Mouse (Mus musculus) E14TG2a.4 (cell line): Measurements from ENCODE around the gene Hoxd8.

Experiments used
- H3K27me3 ChIP-seq: 2 replicates; pipeline ENCODE4 v1.6.1; 2014; ENCODE audit warnings: low read length, control low read depth; ENCODE audit not compliant: insufficient read depth
- H3K36me3 ChIP-seq: 2 replicates; pipeline ENCODE4 v1.6.1; 2014; ENCODE audit warnings: low read length, control low read depth; ENCODE audit not compliant: insufficient read depth
- H3K4me1 ChIP-seq: replicated peaks from 2 replicates; pipeline ENCODE4 v1.6.1; 2014; ENCODE audit warnings: low read depth, low read length, control low read depth
- H3K4me3 ChIP-seq: replicated peaks from 2 replicates; pipeline ENCODE4 v1.5.1; 2014; ENCODE audit warnings: mild to moderate bottlenecking, low read length
- H3K9me3 ChIP-seq: 2 replicates; pipeline ENCODE4 v1.6.1; 2014; ENCODE audit warnings: low read length, control low read depth
- CTCF ChIP-seq: conservative IDR thresholded peaks from 2 replicates; pipeline ENCODE4 v1.5.1; 2014; ENCODE audit warnings: low read length
- NANOG ChIP-seq: IDR thresholded peaks from 2 replicates; pipeline ENCODE4 v1.6.1; 2014; ENCODE audit warnings: borderline replicate concordance, low read length, mixed read lengths
- POU5F1 ChIP-seq: IDR thresholded peaks from 2 replicates; pipeline ENCODE4 v1.6.1; 2014; ENCODE audit warnings: low read length, borderline replicate concordance

The Hoxd8 gene

DNA sequence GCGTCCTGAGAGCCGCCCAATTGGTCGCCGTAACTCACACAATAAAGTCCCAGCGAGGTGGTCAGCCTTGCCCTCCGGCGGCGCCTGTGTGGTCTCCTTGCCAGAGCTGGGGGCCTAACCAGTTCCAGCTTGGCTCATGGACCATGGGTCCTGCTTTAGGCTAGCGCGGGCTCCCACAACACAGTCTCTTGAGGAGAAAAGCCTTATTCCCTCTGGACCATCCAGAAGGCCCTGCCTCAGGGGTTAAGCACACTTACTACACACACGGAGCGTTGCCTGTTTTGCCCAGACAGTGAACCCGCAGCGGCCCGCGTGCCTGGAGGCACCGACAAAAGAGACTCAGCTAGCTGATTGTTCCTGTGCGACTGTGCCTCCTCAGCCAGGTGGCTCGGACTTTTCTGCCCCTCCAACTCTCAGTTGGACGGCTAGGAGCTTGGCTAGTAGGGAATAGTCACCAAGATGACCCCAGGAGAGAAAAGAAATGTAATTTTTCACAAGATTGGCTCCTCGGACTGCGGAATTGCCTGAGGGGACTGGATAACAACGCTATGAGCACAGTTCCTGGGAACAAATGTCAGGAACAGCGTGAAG lies 30.5 kb upstream of the Hoxd8 start:
- Histone ChIP-seq H3K9me3 (peaks cover 17% of the 10 kb centered on the region), H3K4me3 (no peak overlapping the region), H3K36me3 (no peaks in the 10 kb centered on the region), H3K4me1 (peaks cover 44% of the 10 kb centered on the region), H3K27me3 (peaks cover 98% of the 10 kb centered on the region)
- TF ChIP-seq CTCF = no peak
- TF ChIP-seq NANOG = no peak
- no peak for TF ChIP-seq POU5F1

DNA sequence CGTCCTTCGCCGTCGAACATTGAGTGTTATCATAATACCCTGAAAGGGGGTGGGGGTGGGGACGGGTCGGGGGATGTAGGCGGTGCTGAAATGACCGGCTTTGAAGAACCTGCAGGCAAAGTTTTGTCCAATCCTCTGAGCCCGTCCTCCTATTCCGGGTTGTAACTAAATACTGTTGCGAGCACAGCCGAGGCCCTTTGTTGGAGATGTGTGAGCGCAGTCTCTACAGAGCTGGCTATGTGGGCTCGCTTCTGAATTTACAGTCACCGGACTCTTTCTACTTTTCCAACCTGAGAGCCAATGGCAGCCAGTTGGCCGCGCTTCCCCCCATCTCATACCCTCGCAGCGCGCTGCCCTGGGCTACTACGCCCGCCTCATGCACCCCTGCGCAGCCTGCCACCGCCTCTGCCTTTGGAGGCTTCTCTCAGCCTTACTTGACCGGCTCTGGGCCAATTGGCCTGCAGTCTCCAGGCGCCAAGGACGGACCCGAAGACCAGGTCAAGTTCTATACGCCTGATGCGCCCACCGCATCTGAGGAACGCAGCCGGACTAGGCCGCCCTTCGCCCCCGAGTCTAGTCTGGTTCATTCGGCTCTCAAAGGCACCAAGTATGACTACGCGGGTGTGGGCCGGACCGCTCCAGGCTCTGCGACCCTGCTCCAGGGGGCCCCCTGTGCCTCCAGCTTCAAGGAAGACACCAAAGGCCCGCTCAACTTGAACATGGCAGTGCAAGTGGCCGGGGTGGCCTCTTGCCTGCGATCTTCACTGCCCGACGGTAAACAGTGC lies 29.3 kb upstream of the Hoxd8 start, which contains the start of gene Hoxd12:
Gene Hoxd12 (plus strand): TSS at position 133 of the 785 bp plus-strand sequence.
- peaks cover 17% of the 10 kb centered on the region for H3K9me3 ChIP-seq
- H3K4me1 ChIP-seq = peaks cover 46% of the 10 kb centered on the region
- TF ChIP-seq NANOG (no peak), CTCF (no peak), POU5F1 (no peak)
- H3K4me3 ChIP-seq = peak within 1 kb of the TSS; percentile 54
- peaks cover 98% of the 10 kb centered on the region for H3K27me3 ChIP-seq
- H3K36me3 ChIP-seq = no peaks in the 10 kb centered on the region

DNA sequence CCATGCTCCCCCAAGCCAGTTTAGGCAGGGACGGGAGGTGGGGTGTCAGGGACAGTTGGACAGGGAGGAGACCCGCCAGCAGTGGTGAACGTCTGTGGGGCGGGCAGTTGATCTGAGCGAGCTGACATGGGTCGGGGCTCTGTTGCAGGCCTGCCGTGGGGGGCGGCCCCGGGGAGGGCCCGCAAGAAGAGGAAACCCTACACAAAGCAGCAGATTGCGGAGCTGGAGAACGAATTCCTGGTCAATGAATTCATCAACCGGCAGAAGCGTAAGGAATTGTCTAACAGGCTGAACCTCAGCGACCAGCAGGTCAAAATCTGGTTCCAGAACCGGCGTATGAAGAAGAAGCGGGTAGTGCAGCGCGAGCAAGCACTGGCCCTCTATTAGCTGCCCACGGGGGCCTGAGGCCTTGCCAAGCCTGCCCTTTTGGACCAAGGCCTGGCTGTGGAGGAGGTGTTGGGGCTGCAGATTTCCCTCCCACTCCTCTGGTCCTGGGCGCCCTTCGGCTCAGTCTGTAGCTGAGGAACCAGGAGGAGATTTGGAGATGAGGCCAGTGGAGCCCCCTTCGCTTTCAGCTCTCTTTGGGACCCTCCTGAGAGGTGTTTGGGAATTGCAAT lies 28.6 kb upstream of the Hoxd8 start:
- no peaks in the 10 kb centered on the region for H3K36me3 ChIP-seq
- TF ChIP-seq CTCF (no peak), NANOG (no peak), POU5F1 (no peak)
- peaks cover 99% of the 10 kb centered on the region for H3K27me3 ChIP-seq
- peaks cover 17% of the 10 kb centered on the region for H3K9me3 ChIP-seq
- peak overlapping the region; percentile 54 for H3K4me3 ChIP-seq
- peaks cover 52% of the 10 kb centered on the region for H3K4me1 ChIP-seq

DNA sequence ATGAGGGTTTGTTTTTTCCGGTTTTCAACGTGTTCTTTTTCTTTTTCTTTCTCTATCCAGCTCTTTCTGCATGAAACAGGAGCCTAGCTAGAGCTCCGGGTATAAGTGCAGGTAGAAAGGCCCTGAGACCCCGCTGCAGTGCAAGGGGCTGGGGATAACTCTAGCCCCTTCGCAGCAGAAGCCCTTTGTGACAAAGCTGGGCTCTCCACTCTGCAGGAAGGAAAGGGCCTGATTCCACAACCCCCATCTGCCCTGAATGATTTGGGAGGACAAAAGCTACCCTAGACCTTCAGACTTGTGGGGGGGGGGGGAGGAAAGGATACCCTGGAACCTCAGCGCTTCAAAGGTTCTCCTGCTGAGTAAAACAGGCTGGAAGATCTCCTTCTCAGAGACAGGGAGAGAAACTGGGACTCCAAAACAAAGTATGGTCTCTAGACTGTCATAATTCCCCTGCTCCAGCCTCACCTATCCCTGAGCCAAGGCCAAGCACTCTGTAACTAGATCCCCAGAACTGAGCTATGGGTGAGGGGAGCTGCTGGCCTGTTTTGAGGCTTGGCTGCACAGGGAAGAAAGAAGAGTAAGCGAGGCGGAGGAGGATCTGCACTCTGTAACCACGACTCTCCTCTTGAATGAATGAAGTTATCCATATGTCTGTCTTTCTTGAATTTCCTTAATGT lies 27.9 kb upstream of the Hoxd8 start:
- H3K9me3 ChIP-seq = peaks cover 17% of the 10 kb centered on the region
- TF ChIP-seq POU5F1 (no peak), NANOG (no peak), CTCF (no peak)
- H3K4me1 ChIP-seq = peaks cover 58% of the 10 kb centered on the region
- no peaks in the 10 kb centered on the region for H3K36me3 ChIP-seq
- no peak overlapping the region for H3K4me3 ChIP-seq
- peaks cover 99% of the 10 kb centered on the region for H3K27me3 ChIP-seq

DNA sequence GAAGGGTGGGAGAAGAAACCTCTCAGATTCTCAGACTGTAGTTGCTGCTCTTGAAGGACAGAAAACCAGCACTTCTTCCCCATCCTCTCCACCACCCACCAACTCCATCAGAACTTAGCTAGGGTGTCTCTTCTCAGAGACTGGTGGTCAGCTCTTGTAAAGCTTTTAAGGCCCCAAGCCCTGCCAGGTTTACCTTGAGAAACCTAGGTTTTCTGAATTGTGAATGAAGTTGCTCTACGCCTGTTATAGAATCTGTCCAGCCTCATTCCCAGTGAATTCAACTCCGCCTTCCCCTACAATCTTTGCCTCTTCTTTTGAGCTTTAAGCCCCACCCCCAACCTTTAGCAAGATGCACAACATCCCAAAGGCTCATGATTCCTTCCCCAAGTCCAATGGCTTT lies 27.3 kb upstream of the Hoxd8 start:
- no peak overlapping the region for H3K4me3 ChIP-seq
- TF ChIP-seq CTCF = no peak
- no peak for TF ChIP-seq POU5F1
- TF ChIP-seq NANOG = no peak
- peaks cover 55% of the 10 kb centered on the region for H3K4me1 ChIP-seq
- peaks cover 99% of the 10 kb centered on the region for H3K27me3 ChIP-seq
- H3K9me3 ChIP-seq = peaks cover 17% of the 10 kb centered on the region
- H3K36me3 ChIP-seq = no peaks in the 10 kb centered on the region

DNA sequence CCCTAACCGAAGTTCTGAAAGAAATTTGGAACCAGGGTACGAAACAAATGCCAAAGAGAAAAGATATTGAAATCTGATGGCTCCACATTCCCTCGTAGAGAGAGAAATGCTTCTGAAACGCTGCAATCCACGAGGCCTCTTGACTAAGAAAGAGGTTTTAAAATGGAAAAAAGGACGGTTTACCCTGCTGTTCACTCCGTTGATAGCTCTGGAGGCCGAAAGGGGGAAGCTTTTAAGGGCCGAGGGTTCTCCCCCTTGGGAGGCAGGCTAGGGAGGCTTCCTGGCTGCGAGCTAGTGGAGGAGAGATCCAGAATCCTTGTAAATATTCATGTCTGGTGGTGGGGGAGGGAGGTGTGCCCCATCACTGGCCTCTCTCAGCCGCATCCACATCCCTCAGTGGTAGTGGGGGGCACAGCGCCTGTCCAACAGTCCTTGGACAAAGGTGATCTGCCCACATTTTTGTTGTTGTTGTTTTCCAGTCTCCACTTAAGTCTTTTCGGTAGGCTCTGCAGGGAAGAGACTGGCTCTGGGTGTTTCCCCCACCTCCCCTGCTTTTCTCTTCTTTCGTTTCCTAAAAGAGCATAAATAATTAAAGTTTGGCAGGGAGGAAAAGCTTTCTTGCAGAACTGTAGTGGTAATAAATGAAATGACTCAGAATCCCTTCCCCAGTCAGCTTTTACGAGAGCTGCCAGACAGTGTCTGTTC lies 25.4 kb upstream of the Hoxd8 start, which contains the start of gene Hoxd11:
Gene Hoxd11 (plus strand): TSS at position 667 of the 705 bp plus-strand sequence.
- peak within 1 kb of the TSS; percentile 6; the same call in 1 of the 2 replicates for H3K4me3 ChIP-seq
- no peak for TF ChIP-seq NANOG
- no peak for TF ChIP-seq POU5F1
- TF ChIP-seq CTCF = no peak
- H3K27me3 ChIP-seq = peaks cover 98% of the 10 kb centered on the region
- peaks cover 54% of the 10 kb centered on the region for H3K4me1 ChIP-seq
- peaks cover 7% of the 10 kb centered on the region for H3K9me3 ChIP-seq
- H3K36me3 ChIP-seq = no peaks in the 10 kb centered on the region

DNA sequence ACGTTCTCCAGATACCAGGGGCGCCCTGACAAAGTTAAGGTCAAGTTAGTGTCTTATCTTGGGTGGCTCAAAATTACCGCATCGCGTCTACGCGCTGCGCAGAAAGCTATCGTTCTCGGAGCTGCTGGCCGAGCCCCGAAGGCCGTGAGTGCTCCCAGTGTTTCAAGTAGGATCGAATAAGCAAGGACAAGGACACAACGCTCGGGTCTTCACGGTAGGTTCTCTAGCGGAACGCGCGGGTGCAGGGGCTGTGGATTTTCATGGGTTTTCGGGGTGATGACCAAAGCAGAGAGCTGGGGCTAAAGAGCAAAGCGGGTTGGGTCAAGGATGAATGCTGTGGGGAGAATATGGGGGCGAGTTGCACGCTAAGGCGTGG lies 24.8 kb upstream of the Hoxd8 start:
- TF ChIP-seq NANOG (no peak), CTCF (no peak), POU5F1 (no peak; the same call in 1 of the 2 replicates)

More for the DNA sequence above, 24.8 kb upstream of the Hoxd8 start:
- H3K9me3 ChIP-seq = peaks cover 1% of the 10 kb centered on the region; the same call in 1 of the 2 replicates
- peak overlapping the region; percentile 6; the same call in 1 of the 2 replicates for H3K4me3 ChIP-seq
- peaks cover 58% of the 10 kb centered on the region for H3K4me1 ChIP-seq
- no peaks in the 10 kb centered on the region for H3K36me3 ChIP-seq
- H3K27me3 ChIP-seq = peaks cover 98% of the 10 kb centered on the region
